Mouse (Mus musculus) MEL (cell line): ENCODE measurements around the gene Crip2. TPM values are rescaled to one million over a fixed set of nuclear protein-coding genes. Genes with fewer than 3 reads are reported as not detected.

Experiments used
- DNase-seq: peaks from one replicate; pipeline ENCODE4 v3.0.0; 2011; ENCODE audit warnings: low read depth, low spot score
- H3K27ac ChIP-seq: 2 replicates; pipeline ENCODE4 v1.5.1; 2012; ENCODE audit warnings: low read depth, mild to moderate bottlenecking, control low read depth, low read length, moderate library complexity; ENCODE audit not compliant: control insufficient read depth
- H3K27me3 ChIP-seq, 2 experiments: fragments of 150-350 bp in 1 of 2; sonication (generic) in 1 of 2; 2 replicates each; pipeline ENCODE4 v1.6.1; 2012; ENCODE audit warnings: low read length in 2 of 2, mild to moderate bottlenecking in 2 of 2, improper control_type of control experiment in 1 of 2, moderate library complexity in 1 of 2; ENCODE audit not compliant: insufficient read depth in 2 of 2, control insufficient read depth in 1 of 2
- H3K36me3 ChIP-seq, 2 experiments: 2 replicates each; pipeline ENCODE4 v1.6.1; 2012 to 2014; ENCODE audit warnings: low read length in 2 of 2, improper control_type of control experiment in 1 of 2, inconsistent platforms in 1 of 2, mild to moderate bottlenecking in 1 of 2; ENCODE audit not compliant: insufficient read depth in 2 of 2, control insufficient read depth in 1 of 2
- H3K4me1 ChIP-seq, 2 experiments: fragments of 150-350 bp in 1 of 2; sonication (generic) in 1 of 2; 2 replicates each; pipeline ENCODE4 v1.6.1; 2012; ENCODE audit warnings: low read length in 2 of 2, improper control_type of control experiment in 1 of 2, mild to moderate bottlenecking in 1 of 2; ENCODE audit not compliant: insufficient read depth in 2 of 2, control insufficient read depth in 1 of 2
- H3K4me3 ChIP-seq, 2 experiments: fragments of 150-350 bp in 1 of 2; sonication (generic) in 1 of 2; 2 replicates each; pipeline ENCODE4 v1.5.1; 2012; ENCODE audit warnings: low read depth in 2 of 2, low read length in 2 of 2, mild to moderate bottlenecking in 2 of 2, moderate library complexity in 2 of 2, control low read depth in 1 of 2, improper control_type of control experiment in 1 of 2; ENCODE audit not compliant: control insufficient read depth in 1 of 2, insufficient read depth in 1 of 2
- H3K79me2 ChIP-seq: 2 replicates; pipeline ENCODE4 v1.6.1; 2012; ENCODE audit warnings: mild to moderate bottlenecking, low read length, moderate library complexity; ENCODE audit not compliant: control insufficient read depth, poor library complexity, insufficient read depth
- H3K9ac ChIP-seq: 2 replicates; pipeline ENCODE4 v1.6.1; 2012; ENCODE audit warnings: low read depth, mild to moderate bottlenecking, control low read depth, low read length, moderate library complexity; ENCODE audit not compliant: control insufficient read depth, poor library complexity, severe bottlenecking
- H3K9me3 ChIP-seq: fragments of 150-350 bp; sonication (generic); replicated peaks from 2 replicates; pipeline ENCODE4 v1.6.1; 2012; ENCODE audit warnings: mild to moderate bottlenecking, low read length, improper control_type of control experiment, moderate library complexity; ENCODE audit not compliant: insufficient read depth
- CHD2 ChIP-seq: IDR thresholded peaks from 2 replicates; pipeline ENCODE4 v1.6.1; 2011; ENCODE audit warnings: low read length, improper control_type of control experiment
- HCFC1 ChIP-seq: IDR thresholded peaks from 2 replicates; pipeline ENCODE4 v1.6.1; 2012; ENCODE audit warnings: low read depth, mild to moderate bottlenecking, inconsistent platforms, low read length, improper control_type of control experiment, moderate library complexity
- JUND ChIP-seq: IDR thresholded peaks from 2 replicates; pipeline ENCODE4 v1.6.1; 2011; ENCODE audit warnings: low read depth, mild to moderate bottlenecking, improper control_type of control experiment, low read length
- POLR2A ChIP-seq, 2 experiments: IDR thresholded peaks; 2 replicates each; pipeline ENCODE4 v1.6.1; 2011 to 2012; ENCODE audit warnings: low read length in 2 of 2, mild to moderate bottlenecking in 2 of 2, control low read depth in 1 of 2, improper control_type of control experiment in 1 of 2, low read depth in 1 of 2, moderate library complexity in 1 of 2; ENCODE audit not compliant: control insufficient read depth in 1 of 2, insufficient read depth in 1 of 2, poor library complexity in 1 of 2
- RCOR1 ChIP-seq: IDR thresholded peaks from 2 replicates; pipeline ENCODE4 v1.6.1; 2012; ENCODE audit warnings: low read depth, mild to moderate bottlenecking, inconsistent platforms, low read length, improper control_type of control experiment
- SMC3 ChIP-seq: IDR thresholded peaks from 2 replicates; pipeline ENCODE4 v1.6.1; 2011; ENCODE audit warnings: low read depth, low read length, improper control_type of control experiment
- TAL1 ChIP-seq: IDR thresholded peaks from 2 replicates; pipeline ENCODE4 v1.6.1; 2012; ENCODE audit warnings: mild to moderate bottlenecking, inconsistent platforms, low read length, moderate library complexity, mixed read lengths
- USF2 ChIP-seq, 2 experiments: IDR thresholded peaks; 2 replicates each; pipeline ENCODE4 v1.6.1; 2011 to 2012; ENCODE audit warnings: improper control_type of control experiment in 2 of 2, low read length in 2 of 2, borderline replicate concordance in 1 of 2, inconsistent platforms in 1 of 2, low read depth in 1 of 2, mild to moderate bottlenecking in 1 of 2; ENCODE audit not compliant: insufficient read depth in 1 of 2
- polyA plus RNA-seq, 2 experiments: library from polyadenylated mRNA; stranded (reverse) in 1 of 2; unstranded in 1 of 2; fragments of >175 nt in 1 of 2; fragments of >200 nt in 1 of 2; gene quantifications; 2 replicates each; pipeline versions ENCODE4 v1.2.1 to v1.2.4; 2012; ENCODE audit warnings: low replicate concordance in 2 of 2, low read depth in 1 of 2; ENCODE audit not compliant: insufficient read length in 2 of 2, insufficient read depth in 1 of 2, missing spikeins in 1 of 2
- total RNA-seq: library from RNA; depleted of rRNA; stranded (reverse); fragments of 300-350 nt; gene quantifications from 2 replicates; pipeline ENCODE4 v1.2.3, GENCODE M21; 2012

The Crip2 gene
- total and polyA plus RNA-seq, 3 experiments, result 65.2 to 261 TPM; not detected in 1

- Histone ChIP-seq H3K4me3 (no peak overlapping the region), H3K9me3 (no peaks in the 10 kb centered on the region), H3K9ac (no peak overlapping the region), H3K27me3 (no peaks in the 10 kb centered on the region), H3K79me2 (peaks cover 1% of the 10 kb centered on the region; the same call in 1 of the 2 replicates), H3K4me1 (peaks cover 0 to 17% of the 10 kb centered on the region in 2 experiments; a peak in 3 of 4 replicates)
- no peak; a peak in 1 of 4 replicates for TF ChIP-seq POLR2A (IDR thresholded peaks at IDR 0.05; ENCODE audit: control insufficient read depth in 1 of 2, insufficient read depth in 1 of 2, low read depth in 1 of 2, low read length in 2 of 2, poor library complexity in 1 of 2)
- TF ChIP-seq, all 39 proteins: peak for 0
- H3K36me3 ChIP-seq, result peaks cover 12 to 22% of the 10 kb centered on the region in 2 experiments
- DNase-seq, result no peak
- H3K27ac ChIP-seq, result no peak overlapping the region
Measured at GRCm38 (mm10) chr12:113136492-113137020, 3.5 kb upstream of the Crip2 start.

GRCm38 (mm10) chr12:113137260-113138213 lies 2.5 kb upstream of the Crip2 start:
- no peak for DNase-seq
- Histone ChIP-seq H3K4me1 (peaks cover 0 to 21% of the 10 kb centered on the region in 2 experiments; a peak in 3 of 4 replicates), H3K9me3 (no peaks in the 10 kb centered on the region), H3K9ac (no peak overlapping the region), H3K36me3 (peaks cover 12 to 22% of the 10 kb centered on the region in 2 experiments), H3K27me3 (no peaks in the 10 kb centered on the region), H3K79me2 (peaks cover 2% of the 10 kb centered on the region; the same call in 1 of the 2 replicates), H3K27ac (no peak overlapping the region), H3K4me3 (no peak overlapping the region)
- no peak for TF ChIP-seq HCFC1
- peak; percentile 21; the same call in 1 of the 2 replicates for TF ChIP-seq SMC3

- TF ChIP-seq TAL1, result no peak
- no peak for TF ChIP-seq JUND
- TF ChIP-seq RCOR1, result no peak
- no peak for TF ChIP-seq CHD2
- TF ChIP-seq USF2 (IDR thresholded peaks at IDR 0.05; ENCODE audit: borderline replicate concordance in 1 of 2, insufficient read depth in 1 of 2, low read depth in 1 of 2, low read length in 2 of 2), result no peak
- Histone ChIP-seq H3K9ac (no peak overlapping the region), H3K4me3 (no peak overlapping the region), H3K27me3 (no peaks in the 10 kb centered on the region), H3K36me3 (peaks cover 12 to 17% of the 10 kb centered on the region in 2 experiments), H3K9me3 (no peaks in the 10 kb centered on the region), H3K79me2 (peaks cover 2% of the 10 kb centered on the region; the same call in 1 of the 2 replicates), H3K27ac (no peak overlapping the region), H3K4me1 (peaks cover 0 to 21% of the 10 kb centered on the region in 2 experiments; a peak in 3 of 4 replicates)
- DNase-seq, result no peak
Measured at GRCm38 (mm10) chr12:113138291-113138690, 1.7 kb upstream of the Crip2 start.
